Mouse (Mus musculus): Measurements from ENCODE around the gene Parn.
A peak's percentile ranks its signal among the peaks of the same experiment; 100 is the strongest.

Gene Parn

GRCm38 (mm10) chr16:13556446-13556845, 111.5 kb downstream of the Parn start:
- DNase-seq (ENCODE audit: low spot score in 2 of 2): no peak

GRCm38 (mm10) chr16:13550667-13551066, 117.3 kb downstream of the Parn start:
- DNase-seq (ENCODE audit: low spot score in 2 of 2): no peak

GRCm38 (mm10) chr16:13549976-13550375, 118.0 kb downstream of the Parn start:
- no peak for DNase-seq (ENCODE audit: low spot score in 2 of 2)

- DNase-seq (ENCODE audit: low spot score in 2 of 2): no peak
Measured at GRCm38 (mm10) chr16:13541816-13542215, 126.2 kb downstream of the Parn start.

- DNase-seq (ENCODE audit: low spot score in 2 of 2): no peak
Measured at GRCm38 (mm10) chr16:13541121-13541747, 126.7 kb downstream of the Parn start.

- DNase-seq (ENCODE audit: low spot score in 2 of 2): no peak
Measured at GRCm38 (mm10) chr16:13538933-13539648, 128.9 kb downstream of the Parn start.

GRCm38 (mm10) chr16:13538213-13538932, 129.6 kb downstream of the Parn start:
- peak in 1 of 2 experiments; percentile 46 for DNase-seq (ENCODE audit: low spot score in 2 of 2)

- no peak for DNase-seq (ENCODE audit: low spot score in 2 of 2)
Measured at GRCm38 (mm10) chr16:13536404-13536803, 131.6 kb downstream of the Parn start.

GRCm38 (mm10) chr16:13535856-13536255, 132.1 kb downstream of the Parn start:
- DNase-seq (ENCODE audit: low spot score in 2 of 2): no peak

GRCm38 (mm10) chr16:13532840-13533239, 135.1 kb downstream of the Parn start:
- DNase-seq (ENCODE audit: low spot score in 2 of 2): peak in 1 of 2 experiments; percentile 43

GRCm38 (mm10) chr16:13531279-13531678, 136.7 kb downstream of the Parn start:
- DNase-seq (ENCODE audit: low spot score in 2 of 2): no peak

- no peak for DNase-seq (ENCODE audit: low spot score in 2 of 2)
Measured at GRCm38 (mm10) chr16:13521359-13521758, 146.6 kb downstream of the Parn start.

- peak in 1 of 2 experiments; percentile 58 for DNase-seq (ENCODE audit: low spot score in 2 of 2)
Measured at GRCm38 (mm10) chr16:13520301-13520700, 147.7 kb downstream of the Parn start.

GRCm38 (mm10) chr16:13516214-13516613, 151.8 kb downstream of the Parn start:
- DNase-seq (ENCODE audit: low spot score in 2 of 2): no peak

- no peak for DNase-seq (ENCODE audit: low spot score in 2 of 2)
Measured at GRCm38 (mm10) chr16:13515524-13515923, 152.4 kb downstream of the Parn start.

GRCm38 (mm10) chr16:13505055-13505454, 162.9 kb downstream of the Parn start:
- DNase-seq (ENCODE audit: low spot score in 2 of 2): no peak

- DNase-seq (ENCODE audit: low spot score in 2 of 2): no peak
Measured at GRCm38 (mm10) chr16:13504476-13504875, 163.5 kb downstream of the Parn start.

GRCm38 (mm10) chr16:13498923-13499322, 169.0 kb downstream of the Parn start:
- DNase-seq (ENCODE audit: low spot score in 2 of 2): no peak

- no peak for DNase-seq (ENCODE audit: low spot score in 2 of 2)
Measured at GRCm38 (mm10) chr16:13493981-13494380, 174.0 kb downstream of the Parn start.

GRCm38 (mm10) chr16:13492996-13493395, 175.0 kb downstream of the Parn start:
- no peak for DNase-seq (ENCODE audit: low spot score in 2 of 2)

- DNase-seq (ENCODE audit: low spot score in 2 of 2): no peak
Measured at GRCm38 (mm10) chr16:13491776-13492175, 176.2 kb downstream of the Parn start.

Data from left cerebral cortex, adult 9 months (tissue).